ENCODE assay signal across 14 mouse cellular contexts in the genomic region with DNA sequence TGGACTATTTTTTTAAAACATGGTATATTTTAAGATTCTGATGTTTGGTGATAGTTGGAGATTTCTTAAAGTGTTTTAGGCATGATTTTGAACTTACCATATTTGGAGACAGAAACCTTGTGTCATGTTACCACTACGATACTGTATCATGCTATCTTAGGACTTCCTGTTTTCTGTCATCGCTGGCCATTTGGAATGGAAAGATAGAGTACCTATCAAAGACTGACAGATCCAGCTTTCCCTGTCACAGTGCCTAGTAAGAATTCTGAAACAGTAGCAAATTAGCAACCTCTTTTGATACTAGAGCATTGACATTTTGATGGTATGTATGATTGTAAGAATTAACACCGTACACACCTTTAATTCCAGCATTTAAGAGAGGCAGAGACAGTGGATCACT. TPM values are rescaled to one million over a fixed set of nuclear protein-coding genes. Genes with fewer than 3 reads are reported as not detected.
DNase-seq lines count a peak whose midpoint lies in the region; ATAC-seq and TF ChIP-seq lines count a peak whose summit lies in the region.
"Had no signal": no experiment of that assay in that cellular context is flagged by ENCODE, and none has a peak within 500 bp of the region (broad histone marks: within the 10 kb centered on the region; RNA-seq: fewer than 3 reads in every experiment).

No protein-coding gene starts in this region.

- 97% methylated on average over 3 of the region's 3 CpGs for WGBS in midbrain, embryonic 16.5 days

- no peaks in the 10 kb centered on the region for H3K27me3 ChIP-seq in midbrain, embryonic 16.5 days (ENCODE audit: control insufficient read depth, insufficient read depth, low read depth, low read length)
- H3K27me3 ChIP-seq: forebrain, embryonic 13.5 days had no signal

- H3K9ac ChIP-seq in midbrain, embryonic 16.5 days (ENCODE audit: low read depth, low read length): no peak overlapping the region
- H3K9ac ChIP-seq: forebrain, embryonic 13.5 days had no signal

- H3K9me3 ChIP-seq in midbrain, embryonic 16.5 days (replicated peaks; ENCODE audit: control insufficient read depth, low read length, poor library complexity, severe bottlenecking): no peaks in the 10 kb centered on the region
- H3K9me3 ChIP-seq: forebrain, embryonic 13.5 days; heart, embryonic 10.5 days had no signal

- no peak overlapping the region for H3K4me3 ChIP-seq in gastrocnemius, adult 2 months
- no peak overlapping the region for H3K4me3 ChIP-seq in midbrain, embryonic 16.5 days (ENCODE audit: low read depth, low read length)
- H3K4me3 ChIP-seq: forebrain, embryonic 13.5 days; heart, embryonic 10.5 days; layer of hippocampus, adult 2 months had no signal

- ATAC-seq in megakaryocyte, adult 5-6 weeks (ENCODE audit: poor library complexity, severe bottlenecking): peak; percentile 53
- no peak for ATAC-seq in midbrain, embryonic 16.5 days
- ATAC-seq: forebrain, embryonic 13.5 days; hindbrain, postnatal 0 days had no signal

- no peak overlapping the region for H3K4me2 ChIP-seq in midbrain, embryonic 16.5 days (ENCODE audit: low read length)
- H3K4me2 ChIP-seq: forebrain, embryonic 13.5 days had no signal

- intact Hi-C loops in gastrocnemius, adult 2 months (cut with DNase I): loop anchor here (5.0 kb wide), 1 partner anchor 36 kb away; no protein-coding TSS in a partner anchor
- intact Hi-C loops in left cerebral cortex, postnatal 4 days (cut with DNase I): no loop called here

- no peak for TF ChIP-seq CTCF in gastrocnemius, adult 2 months (IDR thresholded peaks at IDR 0.05)

- no peaks in the 10 kb centered on the region for H3K36me3 ChIP-seq in midbrain, embryonic 16.5 days (ENCODE audit: control insufficient read depth, insufficient read depth, low read length)
- H3K36me3 ChIP-seq: heart, embryonic 10.5 days had no signal

- DNase-seq in gastrocnemius, adult 2 months: no peak
- no peak for DNase-seq in gastrocnemius, adult 8-10 months (ENCODE audit: low spot score in 2 of 2)
- DNase-seq in MEL-GATA-1-ER (ENCODE audit: extremely low read depth, low read depth): peak; percentile 81
- DNase-seq in induced T-regulatory cell, adult 2 months (ENCODE audit: low read depth): peak; percentile 27
- no peak for DNase-seq in left cerebral cortex, postnatal 4 days
- no peak for DNase-seq in frontal cortex, adult 2 months (ENCODE audit: extremely low spot score in 1 of 2, low spot score in 1 of 2)
- DNase-seq: adrenal gland, postnatal 10 days; thymus, adult 18-20 months had no signal

- H3K27ac ChIP-seq in gastrocnemius, adult 2 months: peak overlapping the region; percentile 99
- no peak overlapping the region for H3K27ac ChIP-seq in midbrain, embryonic 16.5 days (ENCODE audit: low read length)
- H3K27ac ChIP-seq: forebrain, embryonic 13.5 days; heart, embryonic 10.5 days; hindbrain, postnatal 0 days; layer of hippocampus, adult 2 months had no signal

- H3K4me1 ChIP-seq in midbrain, embryonic 16.5 days (ENCODE audit: control insufficient read depth, insufficient read depth, low read length): peaks cover 24% of the 10 kb centered on the region

RNA-seq across cellular contexts. Expression of a gene that starts 5.2 kb away (rescaled TPM):
- total RNA-seq in gastrocnemius, adult 2 months (2021): 10 to 100 TPM; 34.7 to 40.0 TPM
- total RNA-seq in gastrocnemius, adult 8-10 months (2022): 10 to 100 TPM; 29.5 to 38.6 (median 33.9) TPM
- total RNA-seq in megakaryocyte, adult 5-6 weeks (2015): 13.5 and 14.7 TPM in 2 replicates
- total RNA-seq in megakaryocyte, adult 5-6 weeks (2017): 22.6 and 23.8 TPM in 2 replicates
- 27.5 and 29.8 TPM in 2 replicates for polyA plus RNA-seq in midbrain, embryonic 16.5 days (2015; fragmentation: Nextera tagmentation; extraction: Ambion mirVana)
- 10 to 100 TPM; 26.3 to 28.9 TPM for total RNA-seq in left cerebral cortex, postnatal 4 days (2021)
- 24.6 and 26.5 TPM in 2 replicates for polyA plus RNA-seq in frontal cortex, adult 2 months (2012; rRNA removed)

RNA-seq across cellular contexts. Expression of a gene that starts 5.3 kb away (rescaled TPM):
- 10 to 100 TPM; 39.8 to 41.5 TPM for total RNA-seq in gastrocnemius, adult 2 months (2021)
- 10 to 100 TPM; 43.9 to 55.9 (median 46.5) TPM for total RNA-seq in gastrocnemius, adult 8-10 months (2022)
- total RNA-seq in megakaryocyte, adult 5-6 weeks (2015): 19.9 and 25.2 TPM in 2 replicates
- total RNA-seq in megakaryocyte, adult 5-6 weeks (2017): 19.6 and 33.1 TPM in 2 replicates
- 25.2 and 25.7 TPM in 2 replicates for polyA plus RNA-seq in midbrain, embryonic 16.5 days (2015; fragmentation: Nextera tagmentation; extraction: Ambion mirVana)
- 10 to 100 TPM; 28.1 to 28.2 TPM for total RNA-seq in left cerebral cortex, postnatal 4 days (2021)
- 20.3 and 22.2 TPM in 2 replicates for polyA plus RNA-seq in frontal cortex, adult 2 months (2012; rRNA removed)

RNA-seq across cellular contexts. Expression of a gene that starts 33.5 kb away (rescaled TPM):
- 1 to 10 TPM; 5.1 to 5.8 TPM for total RNA-seq in gastrocnemius, adult 2 months (2021)
- 1 to 10 TPM; 5.3 to 7.3 (median 6.5) TPM for total RNA-seq in gastrocnemius, adult 8-10 months (2022)
- 7.9 and 13.7 TPM in 2 replicates for total RNA-seq in megakaryocyte, adult 5-6 weeks (2015)
- total RNA-seq in megakaryocyte, adult 5-6 weeks (2017): 11.4 and 14.8 TPM in 2 replicates
- 27.0 and 30.6 TPM in 2 replicates for polyA plus RNA-seq in midbrain, embryonic 16.5 days (2015; fragmentation: Nextera tagmentation; extraction: Ambion mirVana)
- 10 to 100 TPM; 34.0 to 39.8 TPM for total RNA-seq in left cerebral cortex, postnatal 4 days (2021)
- polyA plus RNA-seq in frontal cortex, adult 2 months (2012; rRNA removed): 14.9 and 16.8 TPM in 2 replicates

Comparison
In these comparisons a context has a peak if more than half of its experiments do, and no peak if none do; other contexts are left out.
1. DNase-seq: peak in MEL-GATA-1-ER (single experiment) and induced T-regulatory cell, adult 2 months (single experiment); none in gastrocnemius, adult 2 months (single experiment), gastrocnemius, adult 8-10 months (0 of 2), left cerebral cortex, postnatal 4 days (single experiment) and frontal cortex, adult 2 months (0 of 2).